Mouse (Mus musculus): ENCODE data around the gene Hspa2.

Hspa2 gene

GRCm38 (mm10) chr12:76403886-76404537 is at the start of gene Hspa2:
Gene Hspa2 (plus strand): TSS chr12:76404176.
- peak; percentile 100 for DNase-seq

- no peak for DNase-seq
Measured at GRCm38 (mm10) chr12:76360868-76361267, 43.1 kb upstream of the Hspa2 start.

GRCm38 (mm10) chr12:76361405-76362302 is 42.3 kb upstream of the Hspa2 start:
- no peak for DNase-seq

GRCm38 (mm10) chr12:76362303-76362676 is 41.7 kb upstream of the Hspa2 start:
- DNase-seq, result no peak

- DNase-seq, result no peak
Measured at GRCm38 (mm10) chr12:76366276-76366675, 37.7 kb upstream of the Hspa2 start.

- peak; percentile 52 to 74 for DNase-seq
Measured at GRCm38 (mm10) chr12:76367096-76367995, 36.6 kb upstream of the Hspa2 start.

GRCm38 (mm10) chr12:76368201-76368789 is 35.7 kb upstream of the Hspa2 start:
- DNase-seq, result no peak

GRCm38 (mm10) chr12:76368790-76369205 is 35.2 kb upstream of the Hspa2 start:
- DNase-seq, result peak in 1 of 2 experiments; percentile 57

GRCm38 (mm10) chr12:76369206-76369977 is 34.6 kb upstream of the Hspa2 start, which contains the start of gene Zbtb25:
Gene Zbtb25 (minus strand): TSS chr12:76369602.
- peak; percentile 73 to 92 for DNase-seq

- peak; percentile 77 to 90 for DNase-seq
Measured at GRCm38 (mm10) chr12:76369978-76370830, 33.8 kb upstream of the Hspa2 start, which contains the start of gene Zbtb1. Gene Zbtb1 (plus strand): TSS chr12:76370266.

GRCm38 (mm10) chr12:76370831-76371571 is 33.0 kb upstream of the Hspa2 start:
- DNase-seq, result peak; percentile 77 to 91

GRCm38 (mm10) chr12:76372046-76372445 is 31.9 kb upstream of the Hspa2 start:
- DNase-seq, result no peak

GRCm38 (mm10) chr12:76372881-76373818 is 30.8 kb upstream of the Hspa2 start:
- no peak for DNase-seq

GRCm38 (mm10) chr12:76373991-76374390 is 30.0 kb upstream of the Hspa2 start:
- DNase-seq, result no peak

- DNase-seq, result no peak
Measured at GRCm38 (mm10) chr12:76374911-76375310, 29.1 kb upstream of the Hspa2 start.

- no peak for DNase-seq
Measured at GRCm38 (mm10) chr12:76375506-76375905, 28.5 kb upstream of the Hspa2 start.

- peak in 1 of 2 experiments; percentile 44 for DNase-seq
Measured at GRCm38 (mm10) chr12:76376649-76377048, 27.3 kb upstream of the Hspa2 start.

GRCm38 (mm10) chr12:76377059-76377458 is 26.9 kb upstream of the Hspa2 start:
- no peak for DNase-seq

GRCm38 (mm10) chr12:76377726-76378125 is 26.2 kb upstream of the Hspa2 start:
- no peak for DNase-seq
